Mouse (Mus musculus): ENCODE measurements around the gene Nop14.

GRCm38 (mm10) chr5:34593202-34593727 is 66.7 kb downstream of the Nop14 start:
- TF ChIP-seq CTCF (conservative IDR thresholded peaks at IDR 0.05; ENCODE audit: low read length) (no peak), POU5F1 (IDR thresholded peaks at IDR 0.05; ENCODE audit: borderline replicate concordance, low read length) (no peak)
